Mouse (Mus musculus): Measurements from ENCODE around the gene Gm17087.

DNA sequence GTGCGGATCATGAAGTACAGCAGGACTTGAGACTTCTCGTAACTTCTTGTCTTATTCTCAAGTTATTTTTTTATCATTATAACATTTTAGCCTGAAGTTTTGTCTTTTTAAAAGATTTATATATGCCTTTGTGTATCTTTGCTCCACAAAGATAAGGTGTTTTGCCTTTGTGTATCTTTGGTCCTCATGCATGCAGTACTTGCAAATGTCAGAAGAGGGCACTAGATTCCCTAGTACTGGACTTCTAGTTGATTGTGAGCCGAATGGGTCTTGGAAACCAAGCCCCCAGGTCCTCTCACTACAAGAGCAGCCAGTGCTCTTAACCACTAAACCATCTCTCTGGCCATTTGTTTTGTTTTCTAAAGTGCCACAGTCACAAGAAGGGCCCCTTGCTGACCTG, 13.6 kb upstream of the Gm17087 start:
- TF ChIP-seq CTCF (IDR thresholded peaks at IDR 0.05) (peak; percentile 63), EP300 (IDR thresholded peaks at IDR 0.05; ENCODE audit: insufficient read depth, low read depth, low read length) (no peak)

All from heart, adult 2 months (tissue).